Mouse (Mus musculus) liver, embryonic 16.5 days (tissue): Measurements from ENCODE around the gene Brd3. TPM values are rescaled to one million over a fixed set of nuclear protein-coding genes. Genes with fewer than 3 reads are reported as not detected.
A peak's percentile ranks its signal among the peaks of the same experiment; 100 is the strongest.

Source experiments
- ATAC-seq: fragments of 200-750 bp; cut with Nextera tagmentation; 2 replicates; pipeline ENCODE4 v1.8.0; 2017; ENCODE audit warnings: low read depth, mild to moderate bottlenecking, moderate number of reproducible peaks, moderate library complexity
- H3K27ac ChIP-seq: fragments of 300-500 bp; sonication (generic); 2 replicates; pipeline ENCODE4 v1.5.1; 2014; ENCODE audit warnings: mild to moderate bottlenecking, low read length
- H3K27me3 ChIP-seq: fragments of 300-500 bp; sonication (generic); 2 replicates; pipeline ENCODE4 v1.6.1; 2014; ENCODE audit warnings: low read depth, low read length, mixed read lengths; ENCODE audit not compliant: control insufficient read depth, insufficient read depth
- H3K36me3 ChIP-seq: fragments of 300-500 bp; sonication (generic); 2 replicates; pipeline ENCODE4 v1.6.1; 2014; ENCODE audit warnings: mild to moderate bottlenecking; ENCODE audit not compliant: control insufficient read depth, insufficient read depth
- H3K4me1 ChIP-seq: fragments of 300-500 bp; sonication (generic); 2 replicates; pipeline ENCODE4 v1.6.1; 2014; ENCODE audit warnings: low read depth, low read length, mixed read lengths; ENCODE audit not compliant: control insufficient read depth
- H3K4me2 ChIP-seq: fragments of 300-500 bp; sonication (generic); 2 replicates; pipeline ENCODE4 v1.6.1; 2014; ENCODE audit warnings: low read depth, low read length, mixed read lengths
- H3K4me3 ChIP-seq: fragments of 300-500 bp; sonication (generic); 2 replicates; pipeline ENCODE4 v1.5.1; 2014; ENCODE audit warnings: low read depth, mild to moderate bottlenecking, low read length
- H3K9ac ChIP-seq: fragments of 300-500 bp; sonication (generic); 2 replicates; pipeline ENCODE4 v1.6.1; 2014; ENCODE audit warnings: low read depth, low read length
- H3K9me3 ChIP-seq: fragments of 300-500 bp; sonication (generic); replicated peaks from 2 replicates; pipeline ENCODE4 v1.6.1; 2016; ENCODE audit warnings: low read length; ENCODE audit not compliant: control insufficient read depth
- WGBS: fragments of 180-500 bp; shearing (Covaris S2); extraction: QIAGEN DNeasy Blood & Tissue Kit; methylation state at CpG from one replicate; pipeline ENCODE4 v1.1.7; 2014; ENCODE audit not compliant: insufficient replicate concordance; 5-methylcytosine and 5-hydroxymethylcytosine counted together
- microRNA-seq: library from miRNA; unstranded; fragments of <30 nt; microRNA quantifications from one replicate; pipeline ENCODE4, GENCODE M21; 2016
- polyA plus RNA-seq: library from polyadenylated mRNA; unstranded; fragments of >200 nt; fragmentation: Nextera tagmentation; extraction: Ambion mirVana; gene quantifications from 2 replicates; pipeline ENCODE4 v1.2.1, GENCODE M21; 2015

The Brd3 gene
- polyA plus RNA-seq, 1 experiment from 2014 or later: 24.3 TPM

DNA sequence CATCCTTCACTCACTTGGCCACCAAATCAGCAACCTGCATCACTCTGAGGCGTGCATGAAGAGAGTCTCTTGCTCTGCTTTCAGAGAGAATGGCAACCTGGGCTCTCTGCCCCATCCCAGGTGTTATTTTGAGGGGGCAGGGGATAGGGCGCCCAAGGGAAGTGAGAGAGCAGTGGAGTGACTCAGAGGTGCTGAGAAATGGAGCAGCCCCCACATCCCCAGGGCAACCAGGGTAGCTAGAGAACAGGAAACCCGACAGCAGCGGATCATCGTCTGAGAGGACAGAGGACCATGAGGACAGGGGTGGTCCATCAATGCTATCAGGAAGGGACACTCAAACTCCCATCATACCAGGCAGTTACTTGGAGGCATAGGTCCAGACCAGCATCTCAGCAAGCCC lies 100.5 kb downstream of the Brd3 start:
- Histone ChIP-seq H3K4me2 (no peak overlapping the region), H3K36me3 (no peaks in the 10 kb centered on the region), H3K4me1 (peaks cover 29% of the 10 kb centered on the region), H3K4me3 (no peak overlapping the region), H3K9ac (no peak overlapping the region), H3K9me3 (no peaks in the 10 kb centered on the region), H3K27me3 (no peaks in the 10 kb centered on the region), H3K27ac (no peak overlapping the region)
- 54% methylated on average over 5 of the region's 5 CpGs for WGBS
- no peak for ATAC-seq

DNA sequence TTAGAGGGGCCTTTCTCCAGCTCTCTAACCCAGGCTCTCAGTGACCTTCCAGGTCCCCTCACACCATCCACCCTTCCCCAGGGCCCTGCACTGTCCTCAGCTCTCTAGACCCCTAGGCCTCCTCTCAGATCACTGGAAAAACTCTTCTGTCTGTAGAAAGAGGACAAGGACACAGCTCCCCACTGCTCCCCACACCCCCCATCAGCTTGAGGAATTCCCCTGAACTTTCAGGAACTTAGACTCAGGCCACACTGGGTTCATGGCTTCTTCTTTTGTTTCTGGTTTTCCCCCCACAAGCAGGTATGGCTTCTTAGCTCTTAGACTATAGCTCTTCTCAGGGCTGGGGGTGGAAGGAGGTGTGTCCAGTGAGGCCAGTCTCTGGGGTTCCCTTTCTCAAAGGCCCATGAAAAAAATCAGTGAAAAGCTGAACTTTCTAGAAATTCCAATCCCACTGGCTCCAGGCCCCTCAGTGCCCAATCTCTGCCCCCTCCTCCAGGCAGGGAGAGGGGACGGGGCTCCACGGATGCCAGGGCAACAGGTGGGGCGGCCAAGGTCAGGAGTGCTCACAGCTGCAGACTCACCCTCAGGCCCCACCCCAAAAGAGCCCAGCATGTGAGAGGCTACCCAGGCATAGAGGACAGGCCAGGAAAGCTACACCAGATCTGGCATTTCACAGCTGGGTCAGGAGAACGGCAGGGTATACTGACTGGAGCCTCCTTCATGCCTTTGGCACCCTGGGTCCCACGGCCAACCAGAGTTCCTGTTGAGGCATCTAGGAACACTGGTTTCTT lies 102.2 kb downstream of the Brd3 start:
- no peaks in the 10 kb centered on the region for H3K9me3 ChIP-seq
- 58% methylated on average over 5 of the region's 5 CpGs for WGBS
- H3K9ac ChIP-seq: no peak overlapping the region
- H3K27me3 ChIP-seq: no peaks in the 10 kb centered on the region
- peaks cover 22% of the 10 kb centered on the region for H3K4me1 ChIP-seq
- H3K27ac ChIP-seq: no peak overlapping the region
- 0 out of 2 replicates have a peak, but pooled peaks have one; percentile 9 for ATAC-seq
- no peak overlapping the region for H3K4me3 ChIP-seq
- no peaks in the 10 kb centered on the region for H3K36me3 ChIP-seq
- no peak overlapping the region for H3K4me2 ChIP-seq

DNA sequence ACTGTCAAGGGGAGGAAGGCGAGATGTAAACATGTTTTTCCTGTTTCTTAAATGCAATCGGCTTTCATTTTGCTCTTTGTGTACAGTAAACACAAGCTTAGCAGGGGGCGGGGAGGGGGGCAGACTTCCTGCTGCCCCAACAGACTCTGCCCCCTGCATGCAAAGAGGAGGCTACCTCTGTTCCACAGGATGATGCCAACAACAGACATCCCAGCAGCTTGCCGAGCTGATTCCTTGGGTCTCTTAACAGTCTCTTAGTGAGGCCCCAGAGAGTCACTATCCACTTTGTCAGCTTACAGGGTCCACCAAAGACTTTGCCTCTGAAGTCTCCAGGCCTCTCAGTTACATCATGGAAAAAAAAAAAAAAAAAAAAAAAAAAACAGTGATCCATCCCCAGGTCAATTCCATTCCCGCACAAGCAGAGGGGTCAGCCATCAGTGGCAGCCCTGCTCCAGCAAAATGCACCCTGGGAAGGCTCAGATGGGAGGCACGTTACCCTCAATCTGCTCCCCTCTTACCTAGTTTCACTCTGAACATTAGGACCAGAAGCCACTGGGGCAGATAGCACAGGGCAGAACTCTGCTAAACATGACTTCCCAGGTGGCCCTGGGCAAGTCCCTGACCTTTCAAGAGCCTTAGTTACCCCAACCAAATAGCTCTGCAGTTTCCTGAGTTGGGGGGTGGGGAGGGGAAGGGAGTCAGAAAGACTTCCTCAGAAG lies 102.9 kb downstream of the Brd3 start:
- H3K27ac ChIP-seq: 0 out of 2 replicates have a peak overlapping the region, but pooled peaks have one; percentile 4
- 34% methylated on average over 6 of the region's 6 CpGs for WGBS
- no peak overlapping the region for H3K9ac ChIP-seq
- no peaks in the 10 kb centered on the region for H3K9me3 ChIP-seq
- H3K4me1 ChIP-seq: peaks cover 22% of the 10 kb centered on the region
- ATAC-seq: peak; percentile 27; the same call in 1 of the 2 replicates
- no peak overlapping the region for H3K4me2 ChIP-seq
- H3K36me3 ChIP-seq: no peaks in the 10 kb centered on the region
- H3K27me3 ChIP-seq: no peaks in the 10 kb centered on the region
- H3K4me3 ChIP-seq: no peak overlapping the region

DNA sequence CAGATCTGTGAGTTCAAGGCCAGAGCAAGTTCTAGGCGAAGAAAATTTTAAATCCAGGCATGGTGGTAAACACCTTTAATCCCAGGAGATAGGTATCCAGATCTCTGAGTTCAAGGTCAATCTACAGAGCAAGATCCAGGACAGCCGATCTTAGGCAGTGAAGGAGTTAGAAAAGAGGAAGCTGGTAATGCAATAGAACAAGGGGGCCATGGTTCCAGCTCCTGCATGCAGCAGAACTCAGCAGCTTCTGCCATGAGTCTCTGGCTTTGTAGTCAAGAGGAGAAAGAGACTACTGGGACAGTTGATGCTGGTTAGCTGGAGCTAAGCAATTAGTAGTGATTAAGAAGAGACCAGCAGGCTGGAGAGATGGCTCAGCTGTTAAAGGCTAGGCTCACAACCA lies 105.9 kb downstream of the Brd3 start:
- no peaks in the 10 kb centered on the region for H3K36me3 ChIP-seq
- WGBS: 36% methylated on average over 2 of the region's 2 CpGs
- no peak for ATAC-seq
- H3K4me2 ChIP-seq: no peak overlapping the region
- H3K27ac ChIP-seq: no peak overlapping the region
- no peak overlapping the region for H3K9ac ChIP-seq
- no peaks in the 10 kb centered on the region for H3K9me3 ChIP-seq
- no peaks in the 10 kb centered on the region for H3K27me3 ChIP-seq
- no peak overlapping the region for H3K4me3 ChIP-seq
- H3K4me1 ChIP-seq: peaks cover 20% of the 10 kb centered on the region

DNA sequence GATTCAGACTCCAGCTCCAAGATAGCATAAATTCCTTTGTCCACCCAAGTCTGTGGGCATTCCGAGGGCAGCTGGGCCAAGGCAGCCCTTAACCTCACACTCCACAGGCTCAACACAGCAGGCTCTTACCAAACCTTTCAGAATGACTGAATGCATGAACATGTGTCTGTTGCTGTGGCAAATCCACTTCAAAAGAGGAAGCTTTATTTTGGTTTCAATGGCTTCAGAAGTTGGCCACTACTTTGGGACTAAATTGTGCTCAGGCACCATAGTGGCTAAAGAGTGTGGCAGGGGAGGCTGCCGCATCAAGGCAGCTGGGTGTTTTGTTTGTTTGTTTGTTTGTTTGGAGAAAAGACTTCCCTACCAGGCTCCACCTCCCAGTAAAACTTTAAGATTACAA lies 107.4 kb downstream of the Brd3 start:
- H3K4me3 ChIP-seq: no peak overlapping the region
- peaks cover 10% of the 10 kb centered on the region for H3K4me1 ChIP-seq
- H3K36me3 ChIP-seq: no peaks in the 10 kb centered on the region
- H3K27ac ChIP-seq: no peak overlapping the region
- H3K9me3 ChIP-seq: no peaks in the 10 kb centered on the region
- no peak overlapping the region for H3K9ac ChIP-seq
- no peak for ATAC-seq
- 79% methylated on average over 2 of the region's 2 CpGs for WGBS
- no peaks in the 10 kb centered on the region for H3K27me3 ChIP-seq
- H3K4me2 ChIP-seq: no peak overlapping the region

DNA sequence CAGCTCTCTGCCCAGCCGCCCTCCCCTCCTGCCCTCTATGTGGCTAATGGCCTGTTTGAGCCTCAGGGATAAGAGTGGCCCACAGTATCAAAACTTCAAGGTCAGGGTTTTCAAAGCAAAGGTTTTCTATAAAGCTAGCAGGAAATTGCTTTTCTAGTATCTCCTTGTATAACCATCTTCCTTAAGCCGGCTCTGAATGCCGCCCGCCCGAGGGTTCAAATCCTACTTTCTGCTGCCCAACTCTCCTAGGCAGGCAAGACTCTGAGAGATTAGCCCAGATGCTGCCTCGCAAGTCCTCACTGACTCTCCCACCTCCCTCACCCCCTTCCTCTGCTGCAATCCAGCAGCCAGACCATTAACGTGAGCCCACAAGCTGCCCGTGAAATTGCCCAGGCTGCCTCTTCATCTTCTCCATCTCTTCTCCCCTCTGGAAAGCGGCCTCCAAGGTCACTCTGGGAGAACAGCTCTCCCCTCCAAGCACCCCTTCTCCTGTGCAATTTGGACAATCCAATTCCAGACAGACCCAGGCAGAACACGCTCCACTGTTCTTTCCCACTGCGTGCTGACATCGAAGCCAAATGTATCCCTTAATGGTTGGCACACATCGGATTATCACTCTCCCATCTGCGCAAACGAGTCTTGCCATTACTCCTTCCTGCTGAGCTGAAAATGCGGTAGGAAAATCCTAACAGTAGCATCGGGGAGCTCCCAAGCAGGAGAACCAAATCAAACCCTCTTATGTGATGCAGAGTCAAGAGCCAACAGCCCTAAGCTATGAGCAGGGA lies 110.6 kb downstream of the Brd3 start:
- 72% methylated on average over 17 of the region's 17 CpGs for WGBS
- Histone ChIP-seq H3K27ac (no peak overlapping the region), H3K36me3 (no peaks in the 10 kb centered on the region), H3K9ac (no peak overlapping the region), H3K4me2 (no peak overlapping the region), H3K27me3 (no peaks in the 10 kb centered on the region), H3K4me1 (peaks cover 2% of the 10 kb centered on the region), H3K4me3 (no peak overlapping the region), H3K9me3 (no peaks in the 10 kb centered on the region)
- ATAC-seq: no peak

Small RNA genes lying within 50 kb of the gene (microRNA-seq; reads per million reads assigned to microRNA genes)
- gene Gm24049 (not detected), gene Mir7578 (not detected)

Other genes with a start within 250 kb of the Brd3 start
- gene Vav2, start 80.6 kb downstream of the Brd3 start, polyA plus RNA-seq: 4.9 and 5.9 TPM in 2 replicates
- 0.32 and 0.67 TPM in 2 replicates for gene Brd3os, start 65.3 kb downstream of the Brd3 start, polyA plus RNA-seq
- 22.2 and 22.4 TPM in 2 replicates for gene Wdr5, start 7.5 kb upstream of the Brd3 start, polyA plus RNA-seq
- 4.9 and 5.5 TPM in 2 replicates for gene Rxra, start 168.8 kb upstream of the Brd3 start, polyA plus RNA-seq